Mouse (Mus musculus) embryonic facial prominence, embryonic 11.5 days (tissue): ENCODE data around the gene Fkbp14. TPM values are rescaled to one million over a fixed set of nuclear protein-coding genes. Genes with fewer than 3 reads are reported as not detected.
A peak's percentile ranks its signal among the peaks of the same experiment; 100 is the strongest.

Experiments used
- ATAC-seq: fragments of 200-750 bp; cut with Nextera tagmentation; replicated peaks from 2 replicates; pipeline ENCODE4 v1.8.0; 2017; ENCODE audit warnings: low read depth; ENCODE audit not compliant: insufficient number of reproducible peaks, low FRiP score, low TSS enrichment
- DNase-seq: peaks from one replicate; pipeline ENCODE4 v3.0.0-alpha.2; 2015; ENCODE audit warnings: low spot score
- H3K27ac ChIP-seq: fragments of 300-500 bp; sonication (generic); replicated peaks from 2 replicates; pipeline ENCODE4 v1.5.1; 2014; ENCODE audit warnings: mild to moderate bottlenecking, low read depth, low read length, control low read depth
- H3K27me3 ChIP-seq: fragments of 300-500 bp; sonication (generic); 2 replicates; pipeline ENCODE4 v1.6.1; 2014; ENCODE audit warnings: mild to moderate bottlenecking, low read length, moderate library complexity, mixed read lengths; ENCODE audit not compliant: control insufficient read depth, insufficient read depth
- H3K36me3 ChIP-seq: fragments of 300-500 bp; sonication (generic); replicated peaks from 2 replicates; pipeline ENCODE4 v1.6.1; 2014; ENCODE audit warnings: low read depth, mild to moderate bottlenecking, low read length, moderate library complexity, mixed read lengths; ENCODE audit not compliant: control insufficient read depth, insufficient read depth
- H3K4me1 ChIP-seq: fragments of 300-500 bp; sonication (generic); 2 replicates; pipeline ENCODE4 v1.6.1; 2014; ENCODE audit warnings: low read length, mixed read lengths; ENCODE audit not compliant: control insufficient read depth, insufficient read depth
- H3K4me2 ChIP-seq: fragments of 300-500 bp; sonication (generic); 2 replicates; pipeline ENCODE4 v1.6.1; 2014; ENCODE audit warnings: low read depth, mild to moderate bottlenecking, control low read depth, low read length, moderate library complexity
- H3K4me3 ChIP-seq: fragments of 300-500 bp; sonication (generic); 2 replicates; pipeline ENCODE4 v1.5.1; 2014; ENCODE audit warnings: low read depth, low read length, control low read depth
- H3K9ac ChIP-seq: fragments of 300-500 bp; sonication (generic); replicated peaks from 2 replicates; pipeline ENCODE4 v1.6.1; 2014; ENCODE audit warnings: mild to moderate bottlenecking, control low read depth, low read length
- H3K9me3 ChIP-seq: fragments of 300-500 bp; sonication (generic); replicated peaks from 2 replicates; pipeline ENCODE4 v1.6.1; 2016; ENCODE audit warnings: mild to moderate bottlenecking, low read length, inconsistent platforms, mixed read lengths; ENCODE audit not compliant: control insufficient read depth
- WGBS: fragments of 180-500 bp; shearing (Covaris S2); extraction: QIAGEN DNeasy Blood & Tissue Kit; methylation state at CpG from one replicate; pipeline ENCODE4 v1.1.7; 2014; 5-methylcytosine and 5-hydroxymethylcytosine counted together
- polyA plus RNA-seq: library from polyadenylated mRNA; unstranded; fragments of >200 nt; fragmentation: Nextera tagmentation; extraction: Ambion mirVana; gene quantifications from 2 replicates; pipeline ENCODE4 v1.2.1, GENCODE M21; 2014

Gene Fkbp14
- polyA plus RNA-seq, 1 experiment from 2014 or later: 23.9 TPM

DNA sequence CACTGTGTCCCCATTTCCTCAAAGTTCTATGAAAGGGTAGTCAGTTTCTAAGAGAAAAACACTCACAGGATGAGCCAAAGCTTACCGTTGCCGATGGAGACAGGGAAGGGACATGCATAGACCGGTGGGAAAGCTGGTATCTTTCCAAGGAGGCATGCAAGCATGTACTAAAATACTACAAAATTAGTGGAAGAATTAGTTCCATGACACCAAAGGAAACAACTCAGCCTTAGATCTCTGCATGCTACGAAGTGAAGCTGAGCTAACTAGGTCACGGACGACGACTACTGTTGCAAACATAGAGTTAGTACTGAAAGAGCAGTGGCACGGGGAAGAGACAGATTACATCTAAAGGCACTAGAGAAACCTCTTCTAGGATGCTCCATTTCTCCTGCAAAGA is 10.2 kb downstream of the Fkbp14 start:
- Histone ChIP-seq H3K27ac (no peak overlapping the region), H3K4me1 (no peaks in the 10 kb centered on the region), H3K4me3 (no peak overlapping the region), H3K9ac (no peak overlapping the region), H3K36me3 (no peaks in the 10 kb centered on the region), H3K9me3 (no peaks in the 10 kb centered on the region), H3K4me2 (no peak overlapping the region), H3K27me3 (no peaks in the 10 kb centered on the region)
- 83% methylated on average over 8 of the region's 8 CpGs for WGBS
- no peak for ATAC-seq
- no peak for DNase-seq

DNA sequence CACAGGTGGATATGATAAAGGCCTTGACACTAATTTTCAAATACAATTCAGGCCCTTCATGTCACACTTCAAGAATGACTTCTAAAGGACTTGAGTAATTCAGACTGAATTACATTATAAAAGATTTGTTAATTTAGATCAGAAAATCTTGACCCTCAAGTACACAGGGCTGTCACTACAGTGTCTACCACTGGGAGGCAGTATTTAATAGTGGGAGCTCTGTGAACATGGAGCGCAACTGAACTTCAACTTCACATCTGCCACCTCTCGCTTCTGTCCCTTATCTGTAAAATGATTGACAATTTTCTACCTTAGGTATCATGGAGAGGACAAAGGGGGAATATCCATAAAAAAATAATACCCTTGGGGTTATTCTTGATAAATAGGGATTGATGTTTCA is 10.9 kb downstream of the Fkbp14 start:
- no peak overlapping the region for H3K9ac ChIP-seq
- DNase-seq (peak; percentile 79), ATAC-seq (no peak)
- no peak overlapping the region for H3K4me3 ChIP-seq
- 31% methylated on average over 2 of the region's 2 CpGs for WGBS
- no peaks in the 10 kb centered on the region for H3K4me1 ChIP-seq
- H3K27ac ChIP-seq: no peak overlapping the region
- no peaks in the 10 kb centered on the region for H3K9me3 ChIP-seq
- H3K27me3 ChIP-seq: no peaks in the 10 kb centered on the region
- H3K4me2 ChIP-seq: no peak overlapping the region
- H3K36me3 ChIP-seq: no peaks in the 10 kb centered on the region

DNA sequence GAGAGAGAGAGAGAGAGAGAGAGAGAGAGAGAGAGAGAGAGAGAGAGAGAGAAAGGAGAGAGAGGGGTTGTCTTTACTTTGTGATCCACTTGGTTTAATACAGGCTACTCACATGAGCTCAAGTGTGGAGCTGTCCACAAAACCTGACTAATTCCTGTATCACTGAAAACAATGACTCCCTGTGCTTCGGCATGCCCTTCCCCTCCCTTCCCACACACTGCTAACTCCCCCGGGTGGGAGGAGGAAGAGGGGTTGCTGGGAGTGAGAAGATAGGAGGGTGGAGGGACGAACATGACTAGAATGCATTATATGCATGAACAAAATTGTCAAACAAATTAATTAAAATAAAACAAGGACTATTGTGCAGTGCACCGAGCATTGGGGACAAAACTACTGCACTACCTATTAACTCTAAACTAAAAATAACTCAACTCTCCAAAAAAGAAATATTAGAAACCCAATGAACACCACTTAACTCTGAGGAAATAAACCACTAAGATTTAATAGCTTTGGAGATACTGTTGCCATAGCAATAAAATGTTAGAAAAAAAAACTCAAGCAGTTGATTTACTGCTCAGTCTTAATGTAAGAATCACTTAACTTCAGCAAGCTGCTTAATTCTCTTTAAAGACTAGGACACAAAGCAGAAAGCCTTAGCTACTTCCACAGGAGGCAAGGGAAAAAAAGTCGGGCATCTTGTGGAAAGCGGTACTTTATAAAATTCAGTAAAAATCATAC is 23.7 kb downstream of the Fkbp14 start:
- DNase-seq (no peak), ATAC-seq (0 out of 2 replicates have a peak, but pooled peaks have one; percentile 54)
- Histone ChIP-seq H3K4me1 (no peaks in the 10 kb centered on the region; the same call in 1 of the 2 replicates), H3K27me3 (no peaks in the 10 kb centered on the region), H3K27ac (no peak overlapping the region), H3K36me3 (no peaks in the 10 kb centered on the region), H3K9ac (no peak overlapping the region), H3K4me3 (no peak overlapping the region), H3K4me2 (no peak overlapping the region), H3K9me3 (no peaks in the 10 kb centered on the region)
- 40% methylated on average over 6 of the region's 6 CpGs for WGBS

DNA sequence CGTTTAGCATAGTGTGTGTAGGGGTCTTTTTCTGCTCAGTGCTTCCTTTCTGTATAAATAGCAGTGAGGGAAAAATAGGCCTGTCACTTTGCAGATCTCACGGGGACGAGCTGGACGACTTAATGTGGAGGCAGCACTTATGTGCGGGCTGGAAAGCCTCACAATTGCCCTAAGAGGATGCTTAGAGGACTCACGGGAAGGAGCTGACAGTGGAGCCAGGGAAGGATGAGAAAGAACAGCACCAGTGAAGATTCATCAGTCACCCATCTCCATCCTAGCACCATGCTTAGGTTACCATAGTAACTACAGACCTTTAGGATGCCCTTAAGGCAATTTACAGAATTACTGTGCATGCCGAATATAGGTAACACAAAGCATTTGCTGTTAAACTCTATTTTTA is 27.3 kb downstream of the Fkbp14 start:
- Histone ChIP-seq H3K4me3 (no peak overlapping the region), H3K4me1 (no peaks in the 10 kb centered on the region; the same call in 1 of the 2 replicates), H3K9me3 (no peaks in the 10 kb centered on the region), H3K4me2 (no peak overlapping the region), H3K36me3 (no peaks in the 10 kb centered on the region), H3K27me3 (no peaks in the 10 kb centered on the region), H3K9ac (no peak overlapping the region), H3K27ac (no peak overlapping the region)
- ATAC-seq (no peak), DNase-seq (no peak)
- 42% methylated on average over 7 of the region's 7 CpGs for WGBS

DNA sequence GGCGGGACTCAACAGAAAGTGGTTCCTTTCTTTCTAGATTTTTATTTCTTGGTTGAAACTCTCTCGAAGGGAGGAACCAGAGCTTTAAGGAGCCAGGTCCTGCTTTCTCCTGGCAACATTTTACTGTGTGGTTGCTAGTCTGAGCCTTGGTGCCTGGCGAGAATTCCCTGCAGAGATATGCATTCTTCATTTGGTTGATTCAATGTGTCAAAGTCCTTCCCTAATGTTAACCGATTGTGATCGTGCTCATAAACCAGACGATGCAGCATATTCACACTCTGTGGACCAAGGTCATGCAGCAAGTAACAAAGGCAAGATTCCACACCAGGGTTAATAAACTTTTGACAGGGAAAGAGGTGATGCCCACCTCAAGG is 30.6 kb downstream of the Fkbp14 start:
- H3K9me3 ChIP-seq: no peaks in the 10 kb centered on the region
- H3K27me3 ChIP-seq: no peaks in the 10 kb centered on the region
- H3K9ac ChIP-seq: peak overlapping the region; percentile 59; the same call in 1 of the 2 replicates
- H3K4me3 ChIP-seq: peak overlapping the region; percentile 47
- no peaks in the 10 kb centered on the region; the same call in 1 of the 2 replicates for H3K4me1 ChIP-seq
- WGBS: 17% methylated on average over 6 of the region's 6 CpGs
- H3K36me3 ChIP-seq: no peaks in the 10 kb centered on the region
- H3K4me2 ChIP-seq: peak overlapping the region; percentile 93
- no peak overlapping the region for H3K27ac ChIP-seq
- ATAC-seq (0 out of 2 replicates have a peak, but pooled peaks have one; percentile 2), DNase-seq (no peak)

DNA sequence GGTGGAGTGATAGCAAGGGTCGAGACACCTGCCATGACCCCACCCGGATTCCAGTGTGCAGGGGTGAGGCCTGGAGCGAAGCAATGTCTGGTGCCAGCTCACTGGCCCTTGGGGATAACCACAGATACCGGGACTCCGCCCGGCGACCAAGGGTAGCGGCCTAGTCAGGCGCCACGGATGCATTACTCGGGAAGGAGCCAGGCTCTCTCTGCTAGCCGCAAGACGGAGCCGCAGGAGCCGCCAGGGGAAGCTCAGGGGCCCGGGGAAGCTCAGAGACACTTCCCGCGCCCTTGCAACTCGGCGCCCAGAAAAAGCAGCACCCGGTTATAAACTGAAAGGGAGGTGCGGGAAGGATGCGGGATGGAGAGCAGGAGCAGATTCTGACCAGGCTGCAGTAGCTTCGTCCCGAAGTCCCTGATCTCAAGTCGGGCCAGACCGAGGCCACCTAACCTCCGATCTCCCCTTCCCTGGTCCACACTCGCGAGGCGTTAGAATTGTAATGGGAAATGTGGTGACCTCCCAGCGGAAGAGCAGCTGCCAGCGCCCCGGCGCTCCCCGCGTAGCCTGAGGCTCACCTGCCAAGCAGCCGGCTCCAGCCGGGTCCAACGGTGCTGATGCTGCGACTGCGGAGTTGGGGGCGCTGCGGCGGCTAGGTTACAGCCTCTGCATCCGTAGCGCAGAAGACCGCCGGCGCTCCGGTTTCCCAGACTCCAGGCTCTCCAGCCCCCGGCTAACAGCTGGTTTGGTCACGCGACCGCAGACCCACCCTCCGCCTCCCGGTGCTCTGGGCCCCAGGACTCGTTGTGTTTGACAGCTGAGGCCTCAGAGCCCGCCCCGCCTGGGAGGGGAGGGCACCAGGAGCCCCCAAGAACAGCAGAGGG is 31.2 kb downstream of the Fkbp14 start, which contains the start of gene Scrn1:
Gene Scrn1, minus strand, starts transcription at position 825 of the 881 bp plus-strand sequence.
- Histone ChIP-seq H3K9ac (peak within 1 kb of the TSS; percentile 59), H3K9me3 (no peaks in the 10 kb centered on the region), H3K4me1 (no peaks in the 10 kb centered on the region; the same call in 1 of the 2 replicates), H3K4me2 (peak within 1 kb of the TSS; percentile 93), H3K27ac (no peak within 1 kb of the TSS), H3K36me3 (no peaks in the 10 kb centered on the region), H3K4me3 (peak within 1 kb of the TSS; percentile 47), H3K27me3 (no peaks in the 10 kb centered on the region)
- ATAC-seq (peak; percentile 89), DNase-seq (peak; percentile 85)
- WGBS: under 1% methylated on average over 60 of the region's 60 CpGs

DNA sequence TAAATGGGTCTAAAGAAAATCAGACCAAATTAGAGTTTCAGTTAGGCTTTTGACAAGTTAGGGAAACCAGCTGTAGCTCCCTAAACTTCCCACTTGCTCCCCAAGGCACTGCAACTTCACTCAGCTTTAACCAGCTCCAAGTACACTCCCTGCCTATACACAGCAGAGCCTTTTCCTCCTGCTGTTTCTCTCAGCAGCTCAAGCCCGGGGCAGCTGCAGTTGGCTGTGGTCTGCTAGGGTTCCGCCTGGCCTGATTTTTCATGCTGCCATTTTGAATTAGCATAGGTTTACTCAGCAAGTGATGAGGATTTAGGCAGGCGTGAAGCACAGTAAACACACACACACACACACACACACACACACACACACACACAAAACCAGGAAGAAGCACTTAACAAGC is 32.1 kb downstream of the Fkbp14 start:
- WGBS: 10% methylated on average over 3 of the region's 3 CpGs
- Histone ChIP-seq H3K27me3 (no peaks in the 10 kb centered on the region), H3K9ac (no peak overlapping the region), H3K27ac (0 out of 2 replicates have a peak overlapping the region, but pooled peaks have one; percentile 8), H3K4me1 (no peaks in the 10 kb centered on the region; the same call in 1 of the 2 replicates), H3K4me3 (no peak overlapping the region), H3K4me2 (no peak overlapping the region; the same call in 1 of the 2 replicates), H3K36me3 (no peaks in the 10 kb centered on the region), H3K9me3 (no peaks in the 10 kb centered on the region)
- ATAC-seq: no peak; the same call in 1 of the 2 replicates
- peak; percentile 58 for DNase-seq
